Mouse (Mus musculus): Measurements from ENCODE around the gene Ddx25. TPM values are rescaled to one million over a fixed set of nuclear protein-coding genes. Genes with fewer than 3 reads are reported as not detected.

The Ddx25 gene
- total RNA-seq, 2 experiments from 2014 or later = 0.04 to 0.09 TPM

DNA sequence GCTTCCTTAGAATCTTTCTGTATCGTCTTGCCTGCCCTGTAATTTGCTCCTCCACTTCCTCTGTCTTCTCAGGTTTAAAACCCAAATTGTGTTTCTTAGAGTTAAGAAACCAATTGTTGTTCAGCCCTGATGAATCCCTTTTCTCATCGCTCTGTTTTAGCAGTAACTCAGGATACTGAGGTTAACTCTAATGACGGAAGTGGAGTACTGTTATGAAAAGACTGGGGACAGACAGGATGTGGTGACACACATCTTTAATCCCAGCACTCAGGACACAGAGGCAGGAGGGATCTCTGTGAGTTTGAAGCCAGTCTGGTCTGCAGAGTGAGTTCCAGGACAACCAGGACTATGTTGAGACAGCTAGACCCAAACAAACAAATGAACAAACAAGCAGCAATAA is 62.9 kb downstream of the Ddx25 start:
- peak; percentile 43; the same call in 1 of the 2 replicates for ATAC-seq (ENCODE audit: poor library complexity, severe bottlenecking)

DNA sequence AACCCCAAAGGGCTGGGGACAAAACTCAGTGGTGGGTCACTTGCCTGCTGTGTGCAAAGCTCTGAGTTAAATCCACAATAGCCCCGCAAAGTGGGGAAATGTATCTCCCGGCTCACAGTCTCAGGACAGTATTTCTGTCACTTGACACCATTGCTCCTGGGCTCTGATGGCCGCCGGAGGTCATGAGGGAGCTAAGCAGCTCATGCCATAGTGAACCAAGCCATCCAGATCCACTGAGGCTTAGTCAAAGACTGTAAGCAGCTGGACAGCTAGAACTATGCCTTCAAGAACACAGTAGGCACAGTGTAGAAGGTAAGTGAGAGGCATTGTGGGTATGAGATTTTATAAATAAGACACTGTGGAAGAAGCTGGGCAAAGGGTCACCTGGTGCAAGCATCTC is 63.4 kb downstream of the Ddx25 start:
- ATAC-seq (ENCODE audit: poor library complexity, severe bottlenecking) = no peak

DNA sequence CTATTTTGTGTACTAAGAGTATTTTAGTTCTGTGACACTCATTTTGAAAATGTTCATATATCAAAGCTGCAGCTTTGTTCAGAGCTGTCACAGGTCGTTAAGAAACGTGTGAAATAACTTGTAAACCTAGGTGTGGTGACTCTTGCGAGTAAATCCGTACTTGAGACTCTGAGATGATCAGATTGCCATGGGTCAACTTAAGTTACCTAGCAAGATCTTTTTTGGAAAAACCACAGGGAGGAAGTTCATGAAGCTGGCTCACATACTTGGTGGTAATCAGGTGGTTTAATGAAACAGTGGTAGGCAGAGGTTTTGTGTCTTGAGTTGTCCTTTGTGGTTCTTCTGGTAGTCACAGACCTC is 64.6 kb downstream of the Ddx25 start:
- ATAC-seq (ENCODE audit: poor library complexity, severe bottlenecking) = no peak

DNA sequence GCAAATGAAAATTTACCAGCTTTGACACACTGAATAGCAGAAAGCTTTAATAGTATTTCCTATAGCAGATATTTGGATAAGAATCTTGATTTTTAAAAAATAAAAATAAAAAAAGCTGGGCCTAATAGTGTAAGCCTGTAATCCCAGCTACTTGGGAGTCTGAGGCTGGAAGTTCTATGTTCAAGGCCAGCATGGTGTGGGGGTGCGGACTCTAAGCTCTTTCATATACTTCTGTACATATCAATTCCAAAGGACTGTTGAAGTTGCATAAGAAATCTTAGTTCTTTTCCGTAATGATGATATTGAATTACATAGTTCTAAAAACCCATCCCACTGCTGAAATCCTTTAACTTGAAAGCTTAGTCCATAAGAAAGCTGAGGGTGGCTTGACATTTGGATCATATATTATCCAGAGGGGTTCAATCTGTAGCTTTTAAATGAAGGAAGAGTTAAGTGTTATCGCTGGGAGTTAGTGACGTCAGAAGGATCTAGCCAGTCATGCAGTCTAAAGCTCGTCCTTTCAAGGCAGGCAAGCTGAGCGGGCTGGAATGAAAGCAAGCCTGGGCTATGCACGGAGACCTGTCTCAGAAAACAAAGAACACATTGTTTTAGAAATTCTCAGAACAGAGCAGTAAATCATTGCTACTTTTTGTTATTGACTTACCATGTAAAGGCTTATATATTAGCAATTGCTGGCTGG is 65.1 kb downstream of the Ddx25 start:
- no peak for ATAC-seq (ENCODE audit: poor library complexity, severe bottlenecking)

DNA sequence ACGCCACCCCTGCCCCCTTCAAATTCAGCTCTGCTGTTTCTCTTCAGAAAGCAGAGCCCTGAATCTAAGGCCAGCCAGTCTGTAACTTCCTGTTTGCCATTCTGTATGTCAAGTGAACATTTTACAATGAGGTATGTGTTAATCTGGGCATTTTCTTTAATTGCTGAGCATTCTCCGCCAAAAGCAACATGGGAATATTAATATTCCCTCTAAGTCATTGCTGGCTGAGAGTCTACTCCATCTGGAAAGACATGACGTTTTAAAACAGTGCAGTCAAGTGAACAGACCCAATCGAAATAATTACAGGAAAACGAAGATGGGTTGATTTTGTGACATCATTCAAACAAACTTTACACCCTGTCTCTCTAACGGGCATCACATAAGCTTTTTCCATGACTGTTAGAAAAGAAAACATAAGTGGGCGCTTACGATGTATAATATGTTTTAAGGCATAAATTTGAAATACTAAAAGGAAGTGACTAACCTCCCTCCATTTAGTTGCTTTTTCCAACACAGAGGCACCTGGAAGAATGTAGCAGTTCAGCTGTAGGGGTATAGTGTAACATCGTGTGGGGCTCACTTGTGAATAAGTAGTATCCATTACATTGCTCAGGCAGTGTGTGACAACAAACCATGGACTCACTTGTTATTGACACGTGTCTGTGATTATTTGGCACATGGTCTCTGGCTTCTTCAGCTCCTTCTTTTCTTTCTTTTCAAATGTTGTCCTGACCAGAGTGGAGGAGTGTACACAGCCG is 67.0 kb downstream of the Ddx25 start:
- no peak for ATAC-seq (ENCODE audit: poor library complexity, severe bottlenecking)

DNA sequence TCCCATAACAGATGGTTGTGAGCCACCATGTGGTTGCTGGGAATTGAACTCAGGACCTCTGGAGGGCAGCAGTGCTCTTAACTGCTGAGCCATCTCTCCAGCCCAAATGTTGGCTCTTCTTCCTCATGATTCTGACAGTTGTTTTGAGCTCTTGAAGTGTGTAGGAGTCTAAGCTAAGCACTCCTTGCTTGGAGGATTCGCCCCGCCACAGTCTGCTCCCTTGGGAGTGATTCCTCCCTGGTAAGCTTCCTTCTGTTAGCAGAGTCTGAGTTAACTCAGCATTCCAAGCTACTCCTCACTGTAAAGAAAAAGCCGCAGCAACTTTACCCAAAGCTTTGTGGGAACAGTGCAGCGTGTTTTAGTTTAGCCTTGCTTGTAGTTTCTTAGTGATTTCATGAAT is 69.8 kb downstream of the Ddx25 start:
- ATAC-seq (ENCODE audit: poor library complexity, severe bottlenecking) = no peak

Other genes with a start within 250 kb of the Ddx25 start
- 0.65 and 1.8 TPM in 2 replicates for gene Cdon, start 137.4 kb downstream of the Ddx25 start, total RNA-seq (2015)
- 0.65 and 2.3 TPM in 2 replicates for gene Cdon, start 137.4 kb downstream of the Ddx25 start, total RNA-seq (2017)
- not detected in 2 replicates for gene Gm1113, start 40.3 kb downstream of the Ddx25 start, total RNA-seq (2015)
- not detected in 2 replicates for gene Gm1113, start 40.3 kb downstream of the Ddx25 start, total RNA-seq (2017)
- gene Pus3, start 67 bp upstream of the Ddx25 start, total RNA-seq (2015) = 9.8 and 12.2 TPM in 2 replicates
- gene Pus3, start 67 bp upstream of the Ddx25 start, total RNA-seq (2017) = 14.0 and 14.6 TPM in 2 replicates
- 0.51 and 0.75 TPM in 2 replicates for gene Pate2, start 11.8 kb upstream of the Ddx25 start, total RNA-seq (2015)
- gene Pate2, start 11.8 kb upstream of the Ddx25 start, total RNA-seq (2017) = not detected in 2 replicates
- 15.7 and 20.1 TPM in 2 replicates for gene Hyls1, start 11.9 kb upstream of the Ddx25 start, total RNA-seq (2015)
- 17.5 and 20.6 TPM in 2 replicates for gene Hyls1, start 11.9 kb upstream of the Ddx25 start, total RNA-seq (2017)
- not detected in 2 replicates for gene Pate4, start 53.4 kb upstream of the Ddx25 start, total RNA-seq (2015)
- gene Pate4, start 53.4 kb upstream of the Ddx25 start, total RNA-seq (2017) = not detected in 2 replicates
- gene Pate3, start 89.7 kb upstream of the Ddx25 start, total RNA-seq (2015) = not detected in 2 replicates
- not detected in 2 replicates for gene Pate3, start 89.7 kb upstream of the Ddx25 start, total RNA-seq (2017)
- gene Pate1, start 128.9 kb upstream of the Ddx25 start, total RNA-seq (2015) = not detected in 2 replicates
- gene Pate1, start 128.9 kb upstream of the Ddx25 start, total RNA-seq (2017) = not detected in 2 replicates
- gene Gm17677, start 182.5 kb upstream of the Ddx25 start, total RNA-seq (2015) = not detected in 2 replicates
- not detected in 2 replicates for gene Gm17677, start 182.5 kb upstream of the Ddx25 start, total RNA-seq (2017)
- not detected in 2 replicates for gene Gm17727, start 219.6 kb upstream of the Ddx25 start, total RNA-seq (2015)
- gene Gm17727, start 219.6 kb upstream of the Ddx25 start, total RNA-seq (2017) = not detected in 2 replicates
- gene Gm27235, start 231.6 kb upstream of the Ddx25 start, total RNA-seq (2015) = not detected in 2 replicates
- not detected in 2 replicates for gene Gm27235, start 231.6 kb upstream of the Ddx25 start, total RNA-seq (2017)
- not detected in 2 replicates for gene D730048I06Rik, start 231.6 kb upstream of the Ddx25 start, total RNA-seq (2015)
- gene D730048I06Rik, start 231.6 kb upstream of the Ddx25 start, total RNA-seq (2017) = not detected in 2 replicates